Mouse (Mus musculus) hindbrain, embryonic 15.5 days (tissue): ENCODE data around the gene Acsm2. TPM values are rescaled to one million over a fixed set of nuclear protein-coding genes. Genes with fewer than 3 reads are reported as not detected.

ENCODE experiments used
- ATAC-seq: fragments of 200-750 bp; cut with Nextera tagmentation; 2 replicates; pipeline ENCODE4 v1.8.0; 2017; ENCODE audit warnings: low read depth, moderate number of reproducible peaks, moderate TSS enrichment; ENCODE audit not compliant: low FRiP score
- H3K27ac ChIP-seq: fragments of 300-500 bp; sonication (generic); replicated peaks from 2 replicates; pipeline ENCODE4 v1.5.1; 2015; ENCODE audit warnings: mild to moderate bottlenecking, inconsistent platforms
- H3K27me3 ChIP-seq: fragments of 300-500 bp; sonication (generic); 2 replicates; pipeline ENCODE4 v1.6.1; 2015; ENCODE audit warnings: control low read depth, inconsistent platforms
- H3K36me3 ChIP-seq: fragments of 300-500 bp; sonication (generic); 2 replicates; pipeline ENCODE4 v1.6.1; 2015; ENCODE audit warnings: control low read depth, inconsistent platforms
- H3K4me1 ChIP-seq: fragments of 300-500 bp; sonication (generic); replicated peaks from 2 replicates; pipeline ENCODE4 v1.6.1; 2015; ENCODE audit warnings: control low read depth, inconsistent platforms
- H3K4me2 ChIP-seq: fragments of 300-500 bp; sonication (generic); 2 replicates; pipeline ENCODE4 v1.6.1; 2015; ENCODE audit warnings: moderate library complexity, mild to moderate bottlenecking, inconsistent platforms
- H3K4me3 ChIP-seq: fragments of 300-500 bp; sonication (generic); 2 replicates; pipeline ENCODE4 v1.5.1; 2015; ENCODE audit warnings: mild to moderate bottlenecking, inconsistent platforms
- H3K9ac ChIP-seq: fragments of 300-500 bp; sonication (generic); 2 replicates; pipeline ENCODE4 v1.6.1; 2015; ENCODE audit warnings: inconsistent platforms
- H3K9me3 ChIP-seq: fragments of 300-500 bp; sonication (generic); 2 replicates; pipeline ENCODE4 v1.6.1; 2016; ENCODE audit warnings: control low read depth, inconsistent platforms
- WGBS: fragments of 180-500 bp; shearing (Covaris S2); methylation state at CpG from one replicate; pipeline ENCODE4 v1.1.7; 2015; 5-methylcytosine and 5-hydroxymethylcytosine counted together
- polyA plus RNA-seq: library from polyadenylated mRNA; unstranded; fragments of >200 nt; fragmentation: Nextera tagmentation; extraction: Ambion mirVana; gene quantifications from 2 replicates; pipeline ENCODE4 v1.2.1, GENCODE M21; 2015

Acsm2 gene
- polyA plus RNA-seq, 1 experiment from 2014 or later: 0.13 TPM

DNA sequence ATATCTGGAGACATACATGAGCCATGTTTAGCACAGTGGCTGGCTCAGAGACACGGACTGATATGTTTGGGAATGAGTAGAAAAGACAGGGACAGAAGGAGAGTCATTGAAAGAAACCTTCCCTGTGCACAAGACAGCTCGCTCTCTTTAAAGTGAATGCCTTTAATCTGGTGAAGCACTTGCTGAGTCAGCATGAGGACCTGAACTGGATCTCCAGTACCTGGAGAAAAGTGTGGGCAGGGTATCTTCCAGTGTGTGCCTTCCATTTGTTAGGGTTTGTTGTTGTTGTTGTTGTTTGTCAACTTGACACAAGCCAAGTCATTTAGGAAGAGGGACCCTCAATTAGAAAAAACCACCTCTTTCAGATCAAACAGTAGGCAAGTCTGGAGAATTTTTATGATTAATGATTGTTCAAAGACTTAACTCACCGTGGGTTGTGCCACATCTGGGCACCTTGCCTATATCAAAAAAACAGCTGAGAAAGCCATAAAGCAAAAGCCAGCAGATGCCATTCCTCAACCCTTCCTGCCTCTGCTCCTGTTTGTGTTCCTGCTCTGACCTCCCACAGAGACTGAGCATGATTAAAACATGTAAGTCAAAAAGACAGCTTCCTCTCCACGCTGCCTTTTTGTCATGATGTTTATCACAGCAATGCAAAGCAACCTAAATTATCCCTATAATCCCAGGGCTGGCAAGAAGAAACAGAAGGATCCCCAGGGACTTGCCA lies 64.2 kb downstream of the Acsm2 start:
- 62% methylated on average over 4 of the region's 4 CpGs for WGBS
- H3K9ac ChIP-seq: no peak overlapping the region
- no peaks in the 10 kb centered on the region for H3K27me3 ChIP-seq
- H3K4me2 ChIP-seq: no peak overlapping the region
- no peak overlapping the region for H3K4me3 ChIP-seq
- H3K9me3 ChIP-seq: no peaks in the 10 kb centered on the region
- ATAC-seq: no peak
- H3K36me3 ChIP-seq: no peaks in the 10 kb centered on the region
- H3K4me1 ChIP-seq: no peaks in the 10 kb centered on the region
- H3K27ac ChIP-seq: no peak overlapping the region

DNA sequence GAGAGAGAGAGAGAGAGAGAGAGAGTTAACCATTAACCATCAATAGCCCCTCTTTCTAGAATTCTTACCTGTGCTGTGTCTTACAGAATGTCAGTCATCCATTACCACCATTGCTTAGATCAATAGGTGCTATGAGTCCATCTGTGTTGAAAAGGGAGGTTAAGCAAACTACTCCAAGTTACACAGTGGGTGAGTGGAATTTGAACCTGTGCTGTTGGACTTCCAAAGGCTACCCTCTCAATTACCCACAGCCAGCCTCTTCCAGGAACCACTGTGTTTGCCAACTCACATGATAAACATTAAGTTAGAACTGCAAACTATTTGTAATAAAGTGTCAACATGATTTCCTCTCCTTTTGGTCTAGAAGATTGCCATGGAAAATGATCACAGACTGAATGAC lies 66.0 kb downstream of the Acsm2 start:
- no peaks in the 10 kb centered on the region for H3K36me3 ChIP-seq
- H3K27ac ChIP-seq: no peak overlapping the region
- H3K9me3 ChIP-seq: no peaks in the 10 kb centered on the region
- no peak overlapping the region for H3K4me2 ChIP-seq
- no peak overlapping the region for H3K4me3 ChIP-seq
- no peak for ATAC-seq
- H3K27me3 ChIP-seq: no peaks in the 10 kb centered on the region
- H3K4me1 ChIP-seq: no peaks in the 10 kb centered on the region
- H3K9ac ChIP-seq: no peak overlapping the region

DNA sequence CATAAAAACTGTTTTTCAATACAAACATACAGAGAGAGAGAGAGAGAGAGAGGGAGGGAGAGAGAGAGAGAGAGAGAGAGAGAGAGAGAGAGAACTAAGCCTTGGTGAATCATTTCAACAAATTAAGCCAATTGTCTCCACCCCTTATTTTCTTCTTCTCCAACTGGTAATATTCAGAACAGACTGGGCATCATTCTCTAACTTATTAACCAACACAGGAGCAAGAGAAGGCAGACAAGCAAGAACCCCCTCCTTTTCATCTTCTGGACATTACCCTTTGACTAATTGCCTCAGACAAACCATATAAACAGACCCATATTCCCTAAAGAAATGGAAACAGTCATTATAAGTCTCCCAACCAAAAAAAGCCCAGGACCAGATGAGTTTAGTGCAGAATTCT lies 84.6 kb downstream of the Acsm2 start:
- Histone ChIP-seq H3K4me3 (no peak overlapping the region), H3K36me3 (no peaks in the 10 kb centered on the region), H3K27ac (no peak overlapping the region), H3K4me1 (no peaks in the 10 kb centered on the region), H3K4me2 (no peak overlapping the region), H3K9me3 (no peaks in the 10 kb centered on the region), H3K9ac (no peak overlapping the region), H3K27me3 (no peaks in the 10 kb centered on the region)
- ATAC-seq: no peak

DNA sequence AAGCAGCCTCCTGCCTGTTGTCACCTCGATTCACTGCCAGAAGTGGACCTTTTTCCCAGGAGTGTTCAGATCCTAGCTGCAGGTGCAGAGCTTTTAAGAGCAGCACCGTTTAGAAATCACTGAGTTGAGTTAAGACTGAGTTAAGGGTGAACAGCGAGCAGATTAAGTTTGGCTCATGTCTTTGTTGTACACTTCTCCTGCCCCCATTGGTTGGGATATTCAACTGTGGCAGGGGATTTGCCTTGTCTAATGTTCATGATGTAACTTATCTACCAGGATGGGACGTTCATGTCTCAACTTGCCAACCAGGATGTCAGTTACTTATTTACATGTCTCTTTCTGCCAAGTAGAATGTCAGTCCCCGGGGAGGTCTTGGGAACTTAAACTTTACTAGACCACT lies 88.2 kb downstream of the Acsm2 start:
- H3K4me1 ChIP-seq: no peaks in the 10 kb centered on the region
- 87% methylated on average over 5 of the region's 5 CpGs for WGBS
- no peak for ATAC-seq
- no peaks in the 10 kb centered on the region for H3K9me3 ChIP-seq
- no peak overlapping the region for H3K4me3 ChIP-seq
- H3K27me3 ChIP-seq: no peaks in the 10 kb centered on the region
- no peak overlapping the region for H3K4me2 ChIP-seq
- H3K36me3 ChIP-seq: no peaks in the 10 kb centered on the region
- H3K9ac ChIP-seq: no peak overlapping the region
- H3K27ac ChIP-seq: no peak overlapping the region

Other genes with a start within 250 kb of the Acsm2 start
- not detected in 2 replicates for gene Gp2, start 95.1 kb upstream of the Acsm2 start, polyA plus RNA-seq
- gene Umod, start 75.1 kb upstream of the Acsm2 start, polyA plus RNA-seq: not detected in 2 replicates
- gene Acsm5, start 34.9 kb upstream of the Acsm2 start, polyA plus RNA-seq: not detected in 2 replicates
- 0.22 and 0.38 TPM in 2 replicates for gene Pdilt, start 30.9 kb upstream of the Acsm2 start, polyA plus RNA-seq
- not detected in 2 replicates for gene Acsm1, start 52.7 kb downstream of the Acsm2 start, polyA plus RNA-seq
- gene Acsm4, start 135.7 kb downstream of the Acsm2 start, polyA plus RNA-seq: not detected in 2 replicates
- gene Thumpd1, start 166.5 kb downstream of the Acsm2 start, polyA plus RNA-seq: 74.5 and 76.4 TPM in 2 replicates
- gene Acsm3, start 206.6 kb downstream of the Acsm2 start, polyA plus RNA-seq: 0.09 TPM in 1 of 2 replicates, not detected in the other
- gene Rexo5, start 239.7 kb downstream of the Acsm2 start, polyA plus RNA-seq: 9.5 and 11.9 TPM in 2 replicates
- gene Eri2, start 239.7 kb downstream of the Acsm2 start, polyA plus RNA-seq: 15.4 and 16.5 TPM in 2 replicates